24 mouse cellular contexts compared by ENCODE assay signal in genomic region chr13:63621301-63621700, GRCm38 (mm10).
"Had no signal": no experiment of that assay in that cellular context is flagged by ENCODE, and none has a peak within 500 bp of the region (broad histone marks: within the 10 kb centered on the region; RNA-seq: fewer than 3 reads in every experiment).

No protein-coding gene starts in this region.

- H3K9ac ChIP-seq: heart, embryonic 12.5 days; hindbrain, embryonic 12.5 days; hindbrain, embryonic 14.5 days; intestine, embryonic 15.5 days; limb, embryonic 13.5 days had no signal

- ATAC-seq: hindbrain, embryonic 16.5 days; inflammation-experienced regulatory T-cells, adult 6 months; intestine, embryonic 15.5 days; intestine, postnatal 0 days had no signal

- H3K9me3 ChIP-seq: heart, embryonic 10.5 days; heart, embryonic 12.5 days; hindbrain, embryonic 10.5 days; hindbrain, embryonic 12.5 days; intestine, embryonic 15.5 days; limb, embryonic 13.5 days had no signal

- H3K4me2 ChIP-seq: heart, embryonic 12.5 days; hindbrain, embryonic 12.5 days; hindbrain, embryonic 14.5 days; intestine, embryonic 15.5 days; limb, embryonic 13.5 days; liver, embryonic 11.5 days had no signal

- H3K4me3 ChIP-seq: gastrocnemius, adult 2 months; heart, embryonic 10.5 days; heart, embryonic 12.5 days; hindbrain, embryonic 10.5 days; hindbrain, embryonic 12.5 days; intestine, embryonic 15.5 days; layer of hippocampus, adult 2 months; left cerebral cortex, adult 2 months; limb, embryonic 13.5 days had no signal

- H3K27me3 ChIP-seq: heart, embryonic 12.5 days; hindbrain, embryonic 12.5 days; intestine, embryonic 15.5 days; limb, embryonic 13.5 days had no signal

- DNase-seq: gastrocnemius, adult 2 months; gastrocnemius, postnatal 10 days; gastrocnemius, postnatal 25 days; heart, adult 18-20 months; heart, postnatal 10 days; heart, postnatal 4 days; kidney, adult 18-20 months; kidney, adult 8-10 months; kidney, postnatal 14 days; kidney, postnatal 36 days; liver had no signal

- H3K4me1 ChIP-seq: heart, embryonic 10.5 days; heart, embryonic 12.5 days; hindbrain, embryonic 12.5 days had no signal

- H3K27ac ChIP-seq: gastrocnemius, adult 2 months; heart, embryonic 10.5 days; hindbrain, embryonic 10.5 days; hindbrain, embryonic 12.5 days; hindbrain, embryonic 14.5 days; intestine, embryonic 15.5 days; layer of hippocampus, adult 2 months; left cerebral cortex, adult 2 months; limb, embryonic 13.5 days had no signal

- H3K36me3 ChIP-seq: heart, embryonic 10.5 days; heart, embryonic 12.5 days; hindbrain, embryonic 10.5 days; hindbrain, embryonic 12.5 days; intestine, embryonic 15.5 days; limb, embryonic 13.5 days had no signal
